Mouse (Mus musculus) stomach, postnatal 0 days (tissue): ENCODE measurements around the gene Wdpcp. TPM values are rescaled to one million over a fixed set of nuclear protein-coding genes. Genes with fewer than 3 reads are reported as not detected.

ENCODE experiments used
- ATAC-seq: fragments of 200-750 bp; cut with Nextera tagmentation; 2 replicates; pipeline ENCODE4 v1.8.0; 2017; ENCODE audit not compliant: low FRiP score, low TSS enrichment
- DNase-seq: peaks from one replicate; pipeline ENCODE4 v3.0.0-alpha.2; 2016; ENCODE audit warnings: low spot score
- H3K27ac ChIP-seq: fragments of 300-500 bp; sonication (generic); replicated peaks from 2 replicates; pipeline ENCODE4 v1.5.1; 2014; ENCODE audit warnings: mild to moderate bottlenecking, control low read depth
- H3K27me3 ChIP-seq: fragments of 300-500 bp; sonication (generic); 2 replicates; pipeline ENCODE4 v1.6.1; 2014; ENCODE audit warnings: low read length; ENCODE audit not compliant: control insufficient read depth, insufficient read depth
- H3K36me3 ChIP-seq: fragments of 300-500 bp; sonication (generic); 2 replicates; pipeline ENCODE4 v1.6.1; 2014; ENCODE audit warnings: low read length, mixed read lengths; ENCODE audit not compliant: control insufficient read depth, insufficient read depth
- H3K4me1 ChIP-seq: fragments of 300-500 bp; sonication (generic); replicated peaks from 2 replicates; pipeline ENCODE4 v1.6.1; 2014; ENCODE audit warnings: antibody characterized with exemption; ENCODE audit not compliant: control insufficient read depth, insufficient read depth
- H3K4me2 ChIP-seq: fragments of 300-500 bp; sonication (generic); replicated peaks from 2 replicates; pipeline ENCODE4 v1.6.1; 2014; ENCODE audit warnings: low read depth, mild to moderate bottlenecking, control low read depth, moderate library complexity
- H3K4me3 ChIP-seq: fragments of 300-500 bp; sonication (generic); 2 replicates; pipeline ENCODE4 v1.5.1; 2014; ENCODE audit warnings: low read depth, low read length, control low read depth
- H3K9ac ChIP-seq: fragments of 300-500 bp; sonication (generic); 2 replicates; pipeline ENCODE4 v1.6.1; 2014; ENCODE audit warnings: mild to moderate bottlenecking, low read length, control low read depth, mixed read lengths
- H3K9me3 ChIP-seq: fragments of 300-500 bp; sonication (generic); 2 replicates; pipeline ENCODE4 v1.6.1; 2016; ENCODE audit warnings: low read length; ENCODE audit not compliant: control insufficient read depth
- CTCF ChIP-seq: IDR thresholded peaks from 2 replicates; pipeline ENCODE4 v1.5.1; 2016; ENCODE audit warnings: antibody characterized with exemption, low read depth, mild to moderate bottlenecking, moderate library complexity
- EP300 ChIP-seq: optimal IDR thresholded peaks from 2 replicates; pipeline ENCODE3; 2016; ENCODE audit warnings: antibody characterized with exemption
- WGBS: fragments of 180-500 bp; shearing (Covaris S2); extraction: QIAGEN DNeasy Blood & Tissue Kit; methylation state at CpG from one replicate; pipeline ENCODE4 v1.1.7; 2014; 5-methylcytosine and 5-hydroxymethylcytosine counted together
- polyA plus RNA-seq: library from polyadenylated mRNA; unstranded; fragments of >200 nt; fragmentation: Nextera tagmentation; extraction: Ambion mirVana; gene quantifications from 2 replicates; pipeline ENCODE4 v1.2.1, GENCODE M21; 2015

Wdpcp gene
- polyA plus RNA-seq, 1 experiment from 2014 or later = 3.3 TPM

DNA sequence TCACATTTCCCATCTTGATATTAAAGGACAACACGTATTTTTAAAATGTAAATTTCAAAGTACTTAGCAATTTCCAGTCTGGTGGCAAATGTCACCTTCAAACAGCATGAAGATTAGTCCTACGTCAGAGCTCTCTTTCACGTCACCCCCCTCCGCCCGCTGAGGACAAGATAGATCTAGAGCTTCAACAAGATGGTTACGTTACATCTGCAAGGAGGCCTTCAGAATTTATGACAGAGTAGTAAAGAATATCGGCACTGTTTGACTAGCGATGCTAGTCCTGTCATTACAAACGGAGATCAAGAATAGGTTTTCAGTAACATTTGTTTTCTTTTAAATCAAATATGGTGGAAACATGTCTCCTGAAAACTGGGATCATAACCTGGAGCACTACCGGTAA is 1.1 kb upstream of the Wdpcp start:
- DNase-seq = no peak
- H3K4me2 ChIP-seq = peak overlapping the region; percentile 68
- H3K4me1 ChIP-seq = no peaks in the 10 kb centered on the region
- ATAC-seq = no peak
- no peaks in the 10 kb centered on the region for H3K9me3 ChIP-seq
- peak overlapping the region; percentile 69 for H3K9ac ChIP-seq
- H3K4me3 ChIP-seq = peak overlapping the region; percentile 75
- 0 out of 2 replicates have a peak, but pooled peaks cover 3% of the 10 kb centered on the region for H3K36me3 ChIP-seq
- WGBS = 4% methylated on average over 10 of the region's 10 CpGs
- H3K27me3 ChIP-seq = no peaks in the 10 kb centered on the region
- H3K27ac ChIP-seq = peak overlapping the region; percentile 82
- TF ChIP-seq EP300 = no peak
- no peak for TF ChIP-seq CTCF

DNA sequence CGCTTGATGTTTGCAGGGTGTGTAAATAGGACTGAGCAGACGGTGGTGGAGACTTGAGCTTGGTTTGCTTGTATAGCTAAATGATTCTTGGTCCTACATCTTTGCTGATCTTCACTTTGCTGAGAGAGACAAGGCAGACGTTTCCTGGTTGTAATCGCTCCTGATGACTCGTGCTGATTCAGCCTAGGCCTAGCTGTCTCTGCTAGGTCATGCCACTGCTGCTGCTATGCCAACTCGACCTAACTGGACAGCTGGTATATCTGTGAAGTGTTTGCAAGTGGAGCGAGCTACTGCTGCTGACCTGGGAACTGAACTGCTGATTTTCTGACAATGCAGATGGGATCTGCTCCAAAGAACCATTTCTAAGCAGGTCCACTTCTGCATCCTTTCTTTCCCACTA is 9.4 kb downstream of the Wdpcp start:
- Histone ChIP-seq H3K4me1 (no peaks in the 10 kb centered on the region), H3K4me3 (no peak overlapping the region), H3K27me3 (no peaks in the 10 kb centered on the region), H3K4me2 (no peak overlapping the region), H3K9ac (no peak overlapping the region), H3K36me3 (no peaks in the 10 kb centered on the region), H3K9me3 (no peaks in the 10 kb centered on the region), H3K27ac (no peak overlapping the region)
- WGBS = 58% methylated on average over 7 of the region's 7 CpGs
- no peak for TF ChIP-seq EP300
- no peak for TF ChIP-seq CTCF
- no peak for ATAC-seq
- no peak for DNase-seq

DNA sequence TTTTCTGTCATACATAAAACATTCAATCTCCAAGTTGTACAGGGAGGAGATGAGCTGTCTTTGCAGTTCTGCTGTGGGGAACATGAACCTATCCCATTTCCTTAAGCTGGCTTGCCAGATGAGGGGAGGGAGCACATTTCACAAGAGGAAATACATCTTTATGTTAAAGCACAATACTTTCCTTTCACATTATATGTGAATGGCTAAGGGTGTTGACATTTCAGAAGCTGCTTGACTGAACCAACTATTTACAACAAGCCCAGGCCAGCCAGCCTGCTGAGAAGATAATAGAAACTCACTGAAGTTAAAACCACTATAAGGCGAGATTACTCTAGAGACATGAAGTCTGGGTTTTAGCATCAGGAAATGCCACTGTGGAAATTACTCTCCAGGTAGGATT is 11.3 kb downstream of the Wdpcp start:
- H3K27ac ChIP-seq = no peak overlapping the region
- 38% methylated on average over 1 of the region's 1 CpGs for WGBS
- H3K4me2 ChIP-seq = no peak overlapping the region
- H3K36me3 ChIP-seq = no peaks in the 10 kb centered on the region
- TF ChIP-seq CTCF = no peak
- no peak for TF ChIP-seq EP300
- no peak for DNase-seq
- ATAC-seq = no peak
- no peaks in the 10 kb centered on the region for H3K4me1 ChIP-seq
- no peak overlapping the region for H3K9ac ChIP-seq
- H3K27me3 ChIP-seq = no peaks in the 10 kb centered on the region
- no peak overlapping the region for H3K4me3 ChIP-seq
- H3K9me3 ChIP-seq = no peaks in the 10 kb centered on the region

DNA sequence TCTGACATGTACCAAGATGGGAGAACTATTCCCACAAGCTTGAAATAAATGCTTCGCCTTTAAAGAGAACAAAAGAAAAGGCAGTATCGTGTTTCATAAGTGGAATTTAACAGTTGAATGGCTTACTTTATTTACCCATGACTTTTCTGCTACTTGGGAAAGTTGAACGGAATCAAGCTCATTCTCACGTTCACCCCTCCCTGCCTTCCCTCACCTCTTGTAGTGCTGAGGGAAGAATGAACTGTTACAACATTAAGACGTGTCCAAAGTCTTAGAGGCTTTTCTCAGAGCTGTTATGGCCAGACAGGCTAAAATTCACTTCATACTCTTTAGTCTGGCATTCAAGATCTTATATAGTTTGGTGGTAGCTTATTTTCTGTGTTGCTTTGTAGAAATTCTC is 30.5 kb downstream of the Wdpcp start:
- no peaks in the 10 kb centered on the region for H3K36me3 ChIP-seq
- H3K27me3 ChIP-seq = no peaks in the 10 kb centered on the region
- no peaks in the 10 kb centered on the region for H3K9me3 ChIP-seq
- no peak for ATAC-seq
- no peak overlapping the region for H3K4me2 ChIP-seq
- TF ChIP-seq EP300 = no peak
- no peak for TF ChIP-seq CTCF
- DNase-seq = no peak
- 42% methylated on average over 5 of the region's 5 CpGs for WGBS
- no peak overlapping the region for H3K4me3 ChIP-seq
- no peaks in the 10 kb centered on the region for H3K4me1 ChIP-seq
- no peak overlapping the region for H3K9ac ChIP-seq
- no peak overlapping the region for H3K27ac ChIP-seq

DNA sequence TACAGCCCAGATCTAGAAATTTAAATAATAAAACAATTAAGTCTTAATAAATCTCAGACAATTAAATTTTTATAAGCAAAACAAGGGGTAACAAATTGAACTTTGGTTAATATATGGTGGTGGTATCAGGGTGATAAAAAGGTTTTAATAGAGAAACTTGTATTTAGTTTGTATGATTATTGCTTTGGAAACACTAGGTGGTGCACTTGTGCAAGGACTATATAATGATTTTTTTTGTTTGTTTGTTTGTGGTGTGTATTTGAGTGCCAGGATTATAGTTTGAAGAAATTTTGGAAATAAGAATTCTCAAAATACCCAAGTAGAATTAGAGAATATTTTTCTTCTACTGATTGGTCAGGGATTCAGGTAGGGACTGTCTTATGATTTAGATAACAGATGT is 43.9 kb downstream of the Wdpcp start:
- Histone ChIP-seq H3K9ac (no peak overlapping the region), H3K27me3 (no peaks in the 10 kb centered on the region), H3K4me2 (no peak overlapping the region), H3K27ac (no peak overlapping the region), H3K36me3 (no peaks in the 10 kb centered on the region), H3K9me3 (no peaks in the 10 kb centered on the region), H3K4me1 (no peaks in the 10 kb centered on the region), H3K4me3 (no peak overlapping the region)
- DNase-seq = no peak
- ATAC-seq = no peak
- no peak for TF ChIP-seq EP300
- TF ChIP-seq CTCF = peak; percentile 52

DNA sequence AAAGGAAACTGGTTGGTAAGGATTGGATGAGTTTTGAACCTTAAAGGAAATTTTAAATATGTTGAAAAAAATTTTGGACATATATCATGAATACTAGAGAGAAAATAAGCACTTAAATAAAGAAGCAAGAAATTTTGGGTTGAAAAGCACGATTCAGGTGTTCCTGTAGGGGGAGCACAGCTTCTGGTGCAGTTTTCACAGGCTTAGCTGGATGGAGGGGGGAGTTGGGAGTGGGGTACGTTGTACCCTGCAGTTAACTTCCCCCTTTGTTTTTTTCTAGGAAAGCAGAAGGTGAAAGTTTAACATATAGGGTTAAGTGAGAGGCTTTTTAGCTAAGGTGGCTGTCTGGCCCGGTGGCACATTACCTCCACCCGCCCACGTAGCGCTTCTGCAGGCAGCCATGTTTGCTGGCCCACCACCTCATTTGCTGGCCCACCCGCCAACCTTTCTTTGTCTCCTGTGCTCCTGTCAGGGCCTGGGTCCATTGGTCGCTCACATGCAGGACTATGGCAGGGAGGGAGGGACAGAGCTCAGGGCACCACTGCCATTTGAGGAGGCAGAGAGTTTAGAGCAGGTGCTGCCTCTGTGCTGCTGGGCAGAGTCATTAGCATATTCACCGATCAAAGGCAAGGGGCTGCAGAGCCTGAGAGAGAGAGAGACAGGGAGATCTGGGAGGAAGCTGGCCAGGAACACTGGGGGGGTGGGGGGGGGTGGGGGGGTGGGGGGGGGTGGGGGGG is 62.3 kb downstream of the Wdpcp start:
- no peak overlapping the region for H3K4me3 ChIP-seq
- 78% methylated on average over 7 of the region's 9 CpGs for WGBS
- ATAC-seq (no peak), DNase-seq (no peak)
- no peaks in the 10 kb centered on the region for H3K36me3 ChIP-seq
- H3K9ac ChIP-seq = no peak overlapping the region
- no peak overlapping the region for H3K4me2 ChIP-seq
- no peaks in the 10 kb centered on the region for H3K9me3 ChIP-seq
- no peak overlapping the region for H3K27ac ChIP-seq
- no peaks in the 10 kb centered on the region for H3K27me3 ChIP-seq
- TF ChIP-seq CTCF (no peak), EP300 (no peak)
- no peaks in the 10 kb centered on the region for H3K4me1 ChIP-seq
